Mouse (Mus musculus): ENCODE results near the gene 1700001C19Rik. TPM values are rescaled to one million over a fixed set of nuclear protein-coding genes. Genes with fewer than 3 reads are reported as not detected.

1700001C19Rik gene
- polyA plus RNA-seq, 1 experiment from 2014 or later = 0.66 TPM

DNA sequence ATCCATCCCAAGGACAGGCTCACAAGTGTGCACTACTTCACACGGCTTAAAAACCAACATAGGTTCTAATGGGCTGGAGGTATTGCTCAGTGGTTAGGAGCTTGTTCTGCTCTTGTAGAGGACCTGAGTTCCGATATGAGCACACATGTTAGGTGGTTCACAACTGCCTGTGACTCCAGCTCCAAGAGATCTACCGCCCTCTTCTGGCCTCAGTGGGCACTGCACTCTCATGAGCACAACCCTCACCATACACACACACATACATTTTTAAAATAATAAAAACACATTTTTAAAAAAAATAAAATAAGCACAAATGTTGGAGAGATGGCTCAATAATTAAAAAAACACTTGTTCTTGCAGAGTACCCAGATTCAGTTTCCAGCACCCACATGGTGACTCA lies 53.1 kb downstream of the 1700001C19Rik start:
- no peak overlapping the region for H3K9ac ChIP-seq
- H3K4me2 ChIP-seq = no peak overlapping the region
- H3K4me1 ChIP-seq (replicated peaks) = no peaks in the 10 kb centered on the region
- no peaks in the 10 kb centered on the region for H3K9me3 ChIP-seq
- H3K4me3 ChIP-seq = no peak overlapping the region
- H3K27ac ChIP-seq (replicated peaks) = no peak overlapping the region
- no peak for ATAC-seq (ENCODE audit: low read depth)
- no peaks in the 10 kb centered on the region for H3K27me3 ChIP-seq
- peaks cover 27% of the 10 kb centered on the region for H3K36me3 ChIP-seq
- WGBS = 90% methylated on average over 3 of the region's 3 CpGs

DNA sequence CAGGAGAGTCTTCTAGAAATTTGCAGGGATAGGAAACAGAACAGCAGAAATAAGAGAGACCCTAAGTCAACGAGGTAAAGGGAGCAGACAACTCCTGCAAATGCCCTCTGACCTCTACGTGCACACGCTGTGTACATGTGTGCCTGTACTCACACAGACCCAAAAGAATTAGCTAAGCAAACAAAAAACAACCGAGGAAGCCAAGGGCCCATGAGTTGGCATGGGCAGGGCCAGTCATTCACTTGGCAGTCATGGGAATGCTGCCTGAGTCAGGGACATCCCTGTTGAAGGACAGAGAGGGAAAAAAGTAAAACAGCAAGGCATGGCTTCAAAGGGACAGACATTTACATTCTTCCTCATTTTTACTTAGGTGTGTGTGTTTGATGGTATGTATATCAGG lies 53.9 kb downstream of the 1700001C19Rik start:
- Histone ChIP-seq H3K4me3 (no peak overlapping the region), H3K4me2 (no peak overlapping the region), H3K27me3 (no peaks in the 10 kb centered on the region), H3K36me3 (peaks cover 33% of the 10 kb centered on the region), H3K27ac (replicated peaks) (no peak overlapping the region), H3K9ac (no peak overlapping the region), H3K9me3 (no peaks in the 10 kb centered on the region), H3K4me1 (replicated peaks) (no peaks in the 10 kb centered on the region)
- WGBS = 91% methylated on average over 4 of the region's 4 CpGs
- ATAC-seq (ENCODE audit: low read depth) = no peak

DNA sequence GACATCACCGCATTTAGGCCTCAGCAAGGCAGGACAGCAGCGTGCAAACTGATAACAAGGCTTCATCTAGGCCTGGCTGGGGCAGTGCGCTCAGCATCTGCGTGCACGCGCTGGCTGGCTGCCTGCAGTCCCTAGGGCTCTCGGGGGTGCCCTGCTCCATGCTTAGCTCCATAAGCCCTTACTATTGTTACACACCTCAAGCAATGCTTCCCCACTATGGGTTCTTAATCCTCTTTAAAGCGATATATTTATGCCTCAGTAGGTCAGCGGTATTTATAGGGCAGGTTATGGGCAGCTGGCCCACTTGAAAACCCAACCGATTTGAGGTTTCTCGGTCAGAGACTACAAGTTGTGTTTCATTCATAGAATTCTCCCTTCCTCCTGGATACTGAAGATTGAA lies 55.3 kb downstream of the 1700001C19Rik start:
- WGBS = 83% methylated on average over 11 of the region's 11 CpGs
- Histone ChIP-seq H3K9ac (no peak overlapping the region), H3K27me3 (no peaks in the 10 kb centered on the region), H3K4me3 (no peak overlapping the region), H3K27ac (replicated peaks) (no peak overlapping the region), H3K36me3 (peaks cover 47% of the 10 kb centered on the region), H3K4me1 (replicated peaks) (no peaks in the 10 kb centered on the region), H3K4me2 (no peak overlapping the region), H3K9me3 (no peaks in the 10 kb centered on the region)
- ATAC-seq (ENCODE audit: low read depth) = no peak

GRCm38 (mm10) chr17:47378133-47378532 lies 59.0 kb downstream of the 1700001C19Rik start:
- no peaks in the 10 kb centered on the region for H3K4me1 ChIP-seq (replicated peaks)

GRCm38 (mm10) chr17:47376779-47377280 lies 60.3 kb downstream of the 1700001C19Rik start:
- H3K27ac ChIP-seq (replicated peaks) = no peak overlapping the region
- H3K27me3 ChIP-seq = no peaks in the 10 kb centered on the region
- H3K36me3 ChIP-seq = peaks cover 94% of the 10 kb centered on the region
- no peaks in the 10 kb centered on the region for H3K9me3 ChIP-seq
- H3K9ac ChIP-seq = no peak overlapping the region
- ATAC-seq (ENCODE audit: low read depth) = no peak
- H3K4me1 ChIP-seq (replicated peaks) = no peaks in the 10 kb centered on the region
- WGBS = 92% methylated on average over 6 of the region's 6 CpGs
- H3K4me3 ChIP-seq = no peak overlapping the region
- no peak overlapping the region for H3K4me2 ChIP-seq

More at GRCm38 (mm10) chr17:47378133-47378532, 59.0 kb downstream of the 1700001C19Rik start:
- WGBS = 81% methylated on average over 15 of the region's 15 CpGs
- no peak overlapping the region for H3K9ac ChIP-seq
- H3K27me3 ChIP-seq = no peaks in the 10 kb centered on the region
- H3K27ac ChIP-seq (replicated peaks) = no peak overlapping the region
- no peak for ATAC-seq (ENCODE audit: low read depth)
- no peak overlapping the region for H3K4me3 ChIP-seq
- no peak overlapping the region for H3K4me2 ChIP-seq
- no peaks in the 10 kb centered on the region for H3K9me3 ChIP-seq
- H3K36me3 ChIP-seq = peaks cover 83% of the 10 kb centered on the region

DNA sequence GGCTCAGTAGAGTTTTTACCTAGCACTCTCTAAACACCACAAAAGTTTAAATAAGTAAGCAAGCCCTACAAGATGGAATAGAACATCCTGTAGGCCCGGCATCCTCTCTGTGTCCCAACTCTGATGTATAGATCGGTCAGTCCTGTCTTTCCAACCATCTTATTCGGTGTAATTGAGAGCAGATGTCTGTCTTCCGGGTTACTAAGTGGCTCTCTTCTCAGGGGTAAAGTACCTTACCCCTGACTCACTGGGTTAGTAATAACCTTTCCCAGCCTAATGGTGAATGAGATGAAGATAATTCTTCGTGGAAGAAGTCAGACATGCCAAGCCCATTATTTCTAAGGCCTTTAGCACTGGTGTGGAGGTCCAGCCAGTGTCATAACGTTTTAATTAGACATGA lies 63.2 kb downstream of the 1700001C19Rik start:
- Histone ChIP-seq H3K9ac (no peak overlapping the region), H3K36me3 (peaks cover 66% of the 10 kb centered on the region), H3K4me1 (replicated peaks) (peaks cover 19% of the 10 kb centered on the region), H3K27ac (replicated peaks) (no peak overlapping the region), H3K4me2 (no peak overlapping the region), H3K4me3 (no peak overlapping the region), H3K27me3 (no peaks in the 10 kb centered on the region), H3K9me3 (no peaks in the 10 kb centered on the region)
- no peak for ATAC-seq (ENCODE audit: low read depth)
- WGBS = 93% methylated on average over 6 of the region's 6 CpGs

- no peak for ATAC-seq (ENCODE audit: low read depth)
- 15% methylated on average over 4 of the region's 4 CpGs for WGBS
- Histone ChIP-seq H3K27me3 (peaks cover 14% of the 10 kb centered on the region), H3K9ac (peak overlapping the region; percentile 47; the same call in 1 of the 2 replicates), H3K4me1 (replicated peaks) (peaks cover 19% of the 10 kb centered on the region), H3K9me3 (no peaks in the 10 kb centered on the region), H3K27ac (replicated peaks) (no peak overlapping the region), H3K4me3 (no peak overlapping the region), H3K4me2 (peak overlapping the region; percentile 7; the same call in 1 of the 2 replicates), H3K36me3 (peaks cover 42% of the 10 kb centered on the region)
Observed at GRCm38 (mm10) chr17:47371451-47371850, 65.7 kb downstream of the 1700001C19Rik start.

- H3K4me3 ChIP-seq = peak overlapping the region; percentile 75
- H3K27ac ChIP-seq (replicated peaks) = peak overlapping the region; percentile 84
- H3K4me2 ChIP-seq = peak overlapping the region; percentile 87
- H3K27me3 ChIP-seq = peaks cover 37% of the 10 kb centered on the region
- WGBS = under 1% methylated on average over 20 of the region's 20 CpGs
- H3K36me3 ChIP-seq = peaks cover 19% of the 10 kb centered on the region
- ATAC-seq (ENCODE audit: low read depth) = peak; percentile 75
- peaks cover 19% of the 10 kb centered on the region for H3K4me1 ChIP-seq (replicated peaks)
- H3K9me3 ChIP-seq = no peaks in the 10 kb centered on the region
- H3K9ac ChIP-seq = peak overlapping the region; percentile 76
Observed at GRCm38 (mm10) chr17:47369087-47369443, 68.1 kb downstream of the 1700001C19Rik start.

- Histone ChIP-seq H3K36me3 (peaks cover 15% of the 10 kb centered on the region), H3K4me2 (peak within 1 kb of the TSS; percentile 87), H3K9ac (peak within 1 kb of the TSS; percentile 76), H3K27ac (replicated peaks) (peak within 1 kb of the TSS; percentile 84), H3K27me3 (peaks cover 37% of the 10 kb centered on the region), H3K4me3 (peak within 1 kb of the TSS; percentile 75), H3K4me1 (replicated peaks) (peaks cover 19% of the 10 kb centered on the region), H3K9me3 (no peaks in the 10 kb centered on the region)
- ATAC-seq (ENCODE audit: low read depth) = peak; percentile 89
- 5% methylated on average over 35 of the region's 35 CpGs for WGBS
Observed at GRCm38 (mm10) chr17:47368401-47369086, 68.6 kb downstream of the 1700001C19Rik start, which contains the start of gene Mrps10. Gene Mrps10 (plus strand): TSS chr17:47368887.

Other genes with a start within 250 kb of the 1700001C19Rik start
- gene Mrps10, start 68.5 kb downstream of the 1700001C19Rik start, polyA plus RNA-seq (2015; fragmentation: Nextera tagmentation; extraction: Ambion mirVana) = 72.1 and 78.1 TPM in 2 replicates
- 1.1 TPM in 2 replicates for gene Guca1b, start 52.0 kb downstream of the 1700001C19Rik start, polyA plus RNA-seq (2015; fragmentation: Nextera tagmentation; extraction: Ambion mirVana)
- 0.46 and 1.1 TPM in 2 replicates for gene Guca1a, start 36.8 kb downstream of the 1700001C19Rik start, polyA plus RNA-seq (2015; fragmentation: Nextera tagmentation; extraction: Ambion mirVana)
- 0.20 and 0.39 TPM in 2 replicates for gene AI661453, start 761 bp downstream of the 1700001C19Rik start, polyA plus RNA-seq (2015; fragmentation: Nextera tagmentation; extraction: Ambion mirVana)
- 23.2 and 26.6 TPM in 2 replicates for gene Taf8, start 64.9 kb upstream of the 1700001C19Rik start, polyA plus RNA-seq (2015; fragmentation: Nextera tagmentation; extraction: Ambion mirVana)
- gene Ccnd3, start 67.7 kb upstream of the 1700001C19Rik start, polyA plus RNA-seq (2015; fragmentation: Nextera tagmentation; extraction: Ambion mirVana) = 78.5 and 86.5 TPM in 2 replicates
- 32.9 and 33.2 TPM in 2 replicates for gene Bysl, start 174.1 kb upstream of the 1700001C19Rik start, polyA plus RNA-seq (2015; fragmentation: Nextera tagmentation; extraction: Ambion mirVana)
- gene Med20, start 174.2 kb upstream of the 1700001C19Rik start, polyA plus RNA-seq (2015; fragmentation: Nextera tagmentation; extraction: Ambion mirVana) = 38.9 and 39.7 TPM in 2 replicates
- 2.4 and 3.0 TPM in 2 replicates for gene Gm20517, start 174.2 kb upstream of the 1700001C19Rik start, polyA plus RNA-seq (2015; fragmentation: Nextera tagmentation; extraction: Ambion mirVana)
- 8.2 and 10.6 TPM in 2 replicates for gene Usp49, start 193.3 kb upstream of the 1700001C19Rik start, polyA plus RNA-seq (2015; fragmentation: Nextera tagmentation; extraction: Ambion mirVana)

All from neural tube, embryonic 13.5 days (tissue).